Mouse (Mus musculus) CH12.LX (cell line): ENCODE data around the gene Slc4a8.

Experiments used
- CTCF ChIP-seq, 2 experiments: IDR thresholded peaks in 1 of 2; conservative IDR thresholded peaks in 1 of 2; 2 replicates each; pipeline ENCODE4 v1.5.1; 2011 to 2012; ENCODE audit warnings: low read depth in 2 of 2, low read length in 2 of 2, improper control_type of control experiment in 1 of 2, inconsistent platforms in 1 of 2, mild to moderate bottlenecking in 1 of 2, moderate library complexity in 1 of 2
- EP300 ChIP-seq: IDR thresholded peaks from 2 replicates; pipeline ENCODE4 v1.6.1; 2011; ENCODE audit warnings: low read length, improper control_type of control experiment
- POLR2A ChIP-seq: IDR thresholded peaks from 2 replicates; pipeline ENCODE4 v1.6.1; 2011; ENCODE audit warnings: low read depth, mild to moderate bottlenecking, improper control_type of control experiment, low read length
- POLR2AphosphoS2 ChIP-seq: IDR thresholded peaks from 2 replicates; pipeline ENCODE4 v1.6.1; 2011; ENCODE audit warnings: low read depth, low read length, improper control_type of control experiment
- RAD21 ChIP-seq: IDR thresholded peaks from 2 replicates; pipeline ENCODE4 v1.6.1; 2011; ENCODE audit warnings: low read depth, mild to moderate bottlenecking, low read length, improper control_type of control experiment, moderate library complexity
- RCOR1 ChIP-seq: conservative IDR thresholded peaks from 2 replicates; pipeline ENCODE4 v1.6.1; 2012; ENCODE audit warnings: low read depth, mild to moderate bottlenecking, inconsistent platforms, low read length, improper control_type of control experiment
- ZMIZ1 ChIP-seq: IDR thresholded peaks from 2 replicates; pipeline ENCODE4 v1.6.1; 2012; ENCODE audit warnings: low read depth, mild to moderate bottlenecking, inconsistent platforms, low read length, improper control_type of control experiment

- TF ChIP-seq RAD21, result no peak; the same call in 1 of the 2 replicates
- TF ChIP-seq CTCF (conservative IDR thresholded peaks at IDR 0.05 in 1 of 2, IDR thresholded peaks at IDR 0.05 in 1 of 2; ENCODE audit: low read depth in 2 of 2, low read length in 2 of 2), result no peak
- TF ChIP-seq POLR2A, result peak; percentile 74
- peak; percentile 80 for TF ChIP-seq EP300
- peak; percentile 70; the same call in 1 of the 2 replicates for TF ChIP-seq POLR2AphosphoS2
- TF ChIP-seq RCOR1, result peak; percentile 70; the same call in 1 of the 2 replicates
- TF ChIP-seq ZMIZ1, result peak; percentile 88
These were observed 29.0 kb upstream of the Slc4a8 start for GRCm38 (mm10) chr15:100732580-100732979.
